Comparison of ENCODE assay signal across 8 mouse cellular contexts in genomic region chr2:165121206-165121840, GRCm38 (mm10). TPM values are rescaled to one million over a fixed set of nuclear protein-coding genes. Genes with fewer than 3 reads are reported as not detected.
DNase-seq lines count a peak whose midpoint lies in the region; ATAC-seq and TF ChIP-seq lines count a peak whose summit lies in the region.
"Had no signal": no experiment of that assay in that cellular context is flagged by ENCODE, and none has a peak within 500 bp of the region (broad histone marks: within the 10 kb centered on the region; RNA-seq: fewer than 3 reads in every experiment).

No protein-coding gene starts in this region.

- DNase-seq in lung, postnatal 36 days: no peak
- peak; percentile 10 for DNase-seq in adipocyte (ENCODE audit: low spot score)
- peak; percentile 42 for DNase-seq in forebrain, postnatal 0 days
- no peak for DNase-seq in thymus, postnatal 14 days
- no peak for DNase-seq in embryo, embryonic 10 days (ENCODE audit: low spot score)

- no peak overlapping the region for H3K27ac ChIP-seq in lung, embryonic 15.5 days
- H3K27ac ChIP-seq in forebrain, postnatal 0 days (ENCODE audit: low read depth, low read length): no peak overlapping the region
- H3K27ac ChIP-seq in midbrain, embryonic 12.5 days (replicated peaks): no peak overlapping the region

- no peaks in the 10 kb centered on the region for H3K4me1 ChIP-seq in lung, embryonic 15.5 days
- H3K4me1 ChIP-seq in forebrain, postnatal 0 days (ENCODE audit: insufficient read depth): no peaks in the 10 kb centered on the region; the same call in 1 of the 2 replicates
- H3K4me1 ChIP-seq in midbrain, embryonic 12.5 days: peaks cover 18% of the 10 kb centered on the region

- no peak overlapping the region for H3K4me3 ChIP-seq in lung, embryonic 15.5 days
- H3K4me3 ChIP-seq in forebrain, postnatal 0 days (ENCODE audit: low read depth, low read length): no peak overlapping the region
- H3K4me3 ChIP-seq in midbrain, embryonic 12.5 days: no peak overlapping the region

- no peak overlapping the region for H3K4me2 ChIP-seq in lung, embryonic 15.5 days
- no peak overlapping the region for H3K4me2 ChIP-seq in forebrain, postnatal 0 days (ENCODE audit: low read depth)
- H3K4me2 ChIP-seq in midbrain, embryonic 12.5 days (replicated peaks): no peak overlapping the region; the same call in 1 of the 2 replicates

- ATAC-seq in lung, embryonic 15.5 days (ENCODE audit: borderline replicate concordance, extremely low read depth, low FRiP score, low TSS enrichment): peak; percentile 60; the same call in 1 of the 2 replicates
- peak; percentile 20; the same call in 1 of the 2 replicates for ATAC-seq in forebrain, postnatal 0 days
- ATAC-seq in midbrain, embryonic 12.5 days (ENCODE audit: low FRiP score, low read depth): 0 out of 2 replicates have a peak, but pooled peaks have one; percentile 38

- no peaks in the 10 kb centered on the region for H3K9me3 ChIP-seq in lung, embryonic 15.5 days
- no peaks in the 10 kb centered on the region for H3K9me3 ChIP-seq in forebrain, postnatal 0 days (ENCODE audit: low read length)
- H3K9me3 ChIP-seq in midbrain, embryonic 12.5 days: no peaks in the 10 kb centered on the region

- 18% methylated on average over 10 of the region's 10 CpGs for WGBS in lung, embryonic 15.5 days
- 27% methylated on average over 10 of the region's 10 CpGs for WGBS in forebrain, postnatal 0 days
- 34% methylated on average over 10 of the region's 10 CpGs for WGBS in midbrain, embryonic 12.5 days

- no peak overlapping the region for H3K9ac ChIP-seq in lung, embryonic 15.5 days
- H3K9ac ChIP-seq in forebrain, postnatal 0 days: no peak overlapping the region
- no peak overlapping the region for H3K9ac ChIP-seq in midbrain, embryonic 12.5 days (replicated peaks)

- H3K27me3 ChIP-seq in lung, embryonic 15.5 days: peaks cover 48% of the 10 kb centered on the region
- H3K27me3 ChIP-seq in forebrain, postnatal 0 days (ENCODE audit: insufficient read depth, low read length): no peaks in the 10 kb centered on the region
- peaks cover 64% of the 10 kb centered on the region for H3K27me3 ChIP-seq in midbrain, embryonic 12.5 days

- H3K36me3 ChIP-seq in lung, embryonic 15.5 days: no peaks in the 10 kb centered on the region
- H3K36me3 ChIP-seq in forebrain, postnatal 0 days (ENCODE audit: insufficient read depth): no peaks in the 10 kb centered on the region
- 0 out of 2 replicates have a peak, but pooled peaks cover 11% of the 10 kb centered on the region for H3K36me3 ChIP-seq in midbrain, embryonic 12.5 days

- no peak for TF ChIP-seq CTCF in forebrain, postnatal 0 days (IDR thresholded peaks at IDR 0.05; ENCODE audit: low read depth)

RNA-seq across cellular contexts. Expression of gene 1700025C18Rik, which starts 30.8 kb away (rescaled TPM):
- not detected in 2 replicates for polyA plus RNA-seq in lung, embryonic 15.5 days (2015; fragmentation: Nextera tagmentation; extraction: Ambion mirVana)
- total RNA-seq in forebrain, postnatal 0 days (2014; rRNA removed): not detected in 2 replicates
- not detected in 2 replicates for polyA plus RNA-seq in forebrain, postnatal 0 days (2015; fragmentation: Nextera tagmentation; extraction: Ambion mirVana)
- polyA plus RNA-seq in midbrain, embryonic 12.5 days (2016; fragmentation: Nextera tagmentation; extraction: Ambion mirVana): not detected in 2 replicates
- polyA plus RNA-seq: spleen, adult 2 months had no signal

Comparison
In these comparisons a context has a peak if more than half of its experiments do, and no peak if none do; other contexts are left out.
1. DNase-seq: peak in adipocyte (single experiment) and forebrain, postnatal 0 days (single experiment); none in lung, postnatal 36 days (single experiment), thymus, postnatal 14 days (single experiment) and embryo, embryonic 10 days (single experiment).
2. Peak in every context shown above with its lines, with median percentiles within 50 percentile points of each other: ATAC-seq.